Mouse (Mus musculus): ENCODE data around the gene D17H6S53E. TPM values are rescaled to one million over a fixed set of nuclear protein-coding genes. Genes with fewer than 3 reads are reported as not detected.
"Not testable (repeated sequence)": the region's sequence is repeated elsewhere in the genome, so short reads cannot be mapped to it uniquely, and the experiment has no call there.

D17H6S53E gene
- polyA plus RNA-seq, 1 experiment from 2014 or later, result 9.5 TPM

- Histone ChIP-seq H3K4me3 (replicated peaks) (no peak overlapping the region), H3K36me3 (peaks cover 51% of the 10 kb centered on the region), H3K27ac (replicated peaks) (no peak overlapping the region), H3K4me2 (no peak overlapping the region), H3K27me3 (replicated peaks) (no peaks in the 10 kb centered on the region), H3K9me3 (replicated peaks) (no peaks in the 10 kb centered on the region), H3K4me1 (peaks cover 4% of the 10 kb centered on the region; the same call in 1 of the 2 replicates), H3K9ac (replicated peaks) (no peak overlapping the region)
- 96% methylated on average over 7 of the region's 7 CpGs for WGBS
- ATAC-seq (ENCODE audit: low FRiP score), result no peak
These were observed 22.1 kb upstream of the D17H6S53E start for GRCm38 (mm10) chr17:35104079-35104478.

- Histone ChIP-seq H3K9me3 (replicated peaks) (no peaks in the 10 kb centered on the region), H3K4me2 (no peak overlapping the region), H3K9ac (replicated peaks) (no peak overlapping the region), H3K27ac (replicated peaks) (no peak overlapping the region), H3K36me3 (peaks cover 44% of the 10 kb centered on the region), H3K4me1 (peaks cover 4% of the 10 kb centered on the region; the same call in 1 of the 2 replicates), H3K27me3 (replicated peaks) (no peaks in the 10 kb centered on the region), H3K4me3 (replicated peaks) (no peak overlapping the region)
- no peak for ATAC-seq (ENCODE audit: low FRiP score)
- 80% methylated on average over 6 of the region's 6 CpGs for WGBS
These were observed 21.4 kb upstream of the D17H6S53E start for GRCm38 (mm10) chr17:35104754-35105153.

DNA sequence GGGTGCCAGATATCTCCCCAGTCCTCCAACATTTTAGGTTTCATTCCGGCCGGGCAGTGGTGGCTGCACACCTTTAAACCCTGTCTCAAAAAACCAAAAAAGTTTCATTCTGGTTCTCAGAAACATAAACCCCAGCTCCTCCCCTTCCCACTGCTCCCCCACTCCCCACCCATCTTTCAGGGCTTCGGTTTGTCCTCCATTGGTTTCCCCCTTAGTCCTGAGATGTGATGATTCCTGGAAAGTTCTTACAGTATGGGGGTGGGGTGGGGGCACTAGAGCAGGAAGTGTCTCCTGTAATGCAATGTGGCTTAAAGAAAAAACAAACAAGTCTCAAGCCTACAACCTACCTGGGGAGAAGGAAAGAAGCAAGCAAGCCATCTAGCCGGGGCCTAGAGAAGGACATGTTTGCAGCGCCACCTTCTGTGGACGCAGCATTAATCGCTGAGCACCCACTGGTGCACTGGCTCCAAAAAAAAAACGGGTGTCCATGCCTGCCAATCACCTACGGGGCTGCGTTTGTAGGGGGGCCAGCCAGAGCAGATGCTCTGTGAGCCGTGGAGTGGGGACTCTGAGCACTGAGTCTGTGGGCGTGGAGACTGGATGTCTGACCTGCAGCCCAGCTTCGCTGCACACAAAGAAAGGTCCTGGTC, 20.3 kb upstream of the D17H6S53E start:
- H3K27me3 ChIP-seq (replicated peaks), result no peaks in the 10 kb centered on the region
- no peak overlapping the region for H3K27ac ChIP-seq (replicated peaks)
- 25% methylated on average over 13 of the region's 13 CpGs for WGBS
- peaks cover 4% of the 10 kb centered on the region; the same call in 1 of the 2 replicates for H3K4me1 ChIP-seq
- H3K4me2 ChIP-seq, result peak overlapping the region; percentile 31
- no peak overlapping the region for H3K4me3 ChIP-seq (replicated peaks)
- no peaks in the 10 kb centered on the region for H3K9me3 ChIP-seq (replicated peaks)
- H3K9ac ChIP-seq (replicated peaks), result no peak overlapping the region
- ATAC-seq (ENCODE audit: low FRiP score), result no peak
- peaks cover 34% of the 10 kb centered on the region for H3K36me3 ChIP-seq

DNA sequence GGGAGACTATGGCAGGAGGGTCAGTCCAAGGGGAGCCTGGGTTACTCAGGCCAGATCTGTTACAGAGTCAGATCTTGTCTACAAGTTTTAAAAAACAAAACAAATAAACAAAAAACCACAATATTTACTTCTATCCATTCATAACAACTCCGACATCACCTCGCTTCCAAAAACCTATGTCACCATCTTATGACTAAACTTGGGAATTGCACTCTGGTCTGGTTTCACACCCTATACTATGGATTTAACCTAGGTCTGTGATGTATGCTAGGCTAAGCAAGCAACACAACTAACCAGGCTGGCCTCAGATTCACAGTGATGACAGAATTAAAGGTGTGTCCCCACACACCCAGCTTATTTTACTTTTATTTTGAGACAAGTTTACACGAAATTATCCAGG, 19.7 kb upstream of the D17H6S53E start:
- no peak overlapping the region for H3K4me2 ChIP-seq
- no peak for ATAC-seq (ENCODE audit: low FRiP score)
- H3K27me3 ChIP-seq (replicated peaks), result no peaks in the 10 kb centered on the region
- H3K4me3 ChIP-seq (replicated peaks), result no peak overlapping the region
- H3K9me3 ChIP-seq (replicated peaks), result no peaks in the 10 kb centered on the region
- H3K27ac ChIP-seq (replicated peaks), result no peak overlapping the region
- peaks cover 4% of the 10 kb centered on the region; the same call in 1 of the 2 replicates for H3K4me1 ChIP-seq
- WGBS, result 72% methylated on average over 3 of the region's 3 CpGs
- H3K9ac ChIP-seq (replicated peaks), result no peak overlapping the region
- H3K36me3 ChIP-seq, result peaks cover 28% of the 10 kb centered on the region

GRCm38 (mm10) chr17:35108097-35108496, 18.1 kb upstream of the D17H6S53E start, which contains the start of gene Ly6g5c:
Gene Ly6g5c (plus strand): TSS chr17:35108279.
- no peak for ATAC-seq (ENCODE audit: low FRiP score)
- peaks cover 4% of the 10 kb centered on the region; the same call in 1 of the 2 replicates for H3K4me1 ChIP-seq
- no peak within 1 kb of the TSS for H3K9ac ChIP-seq (replicated peaks)
- no peaks in the 10 kb centered on the region for H3K9me3 ChIP-seq (replicated peaks)
- H3K36me3 ChIP-seq, result peaks cover 13% of the 10 kb centered on the region; the same call in 1 of the 2 replicates
- H3K27ac ChIP-seq (replicated peaks), result no peak within 1 kb of the TSS
- WGBS, result 79% methylated on average over 6 of the region's 6 CpGs
- no peak within 1 kb of the TSS for H3K4me3 ChIP-seq (replicated peaks)
- H3K4me2 ChIP-seq, result no peak within 1 kb of the TSS
- H3K27me3 ChIP-seq (replicated peaks), result no peaks in the 10 kb centered on the region

GRCm38 (mm10) chr17:35111774-35112173, 14.4 kb upstream of the D17H6S53E start:
- H3K27me3 ChIP-seq (replicated peaks), result no peaks in the 10 kb centered on the region
- H3K27ac ChIP-seq (replicated peaks), result no peak overlapping the region
- no peak overlapping the region for H3K9ac ChIP-seq (replicated peaks)
- H3K9me3 ChIP-seq (replicated peaks), result no peaks in the 10 kb centered on the region
- WGBS, result 75% methylated on average over 9 of the region's 9 CpGs
- peaks cover 29% of the 10 kb centered on the region for H3K36me3 ChIP-seq
- no peak overlapping the region for H3K4me3 ChIP-seq (replicated peaks)
- no peak overlapping the region for H3K4me2 ChIP-seq
- no peak for ATAC-seq (ENCODE audit: low FRiP score)
- H3K4me1 ChIP-seq, result no peaks in the 10 kb centered on the region

DNA sequence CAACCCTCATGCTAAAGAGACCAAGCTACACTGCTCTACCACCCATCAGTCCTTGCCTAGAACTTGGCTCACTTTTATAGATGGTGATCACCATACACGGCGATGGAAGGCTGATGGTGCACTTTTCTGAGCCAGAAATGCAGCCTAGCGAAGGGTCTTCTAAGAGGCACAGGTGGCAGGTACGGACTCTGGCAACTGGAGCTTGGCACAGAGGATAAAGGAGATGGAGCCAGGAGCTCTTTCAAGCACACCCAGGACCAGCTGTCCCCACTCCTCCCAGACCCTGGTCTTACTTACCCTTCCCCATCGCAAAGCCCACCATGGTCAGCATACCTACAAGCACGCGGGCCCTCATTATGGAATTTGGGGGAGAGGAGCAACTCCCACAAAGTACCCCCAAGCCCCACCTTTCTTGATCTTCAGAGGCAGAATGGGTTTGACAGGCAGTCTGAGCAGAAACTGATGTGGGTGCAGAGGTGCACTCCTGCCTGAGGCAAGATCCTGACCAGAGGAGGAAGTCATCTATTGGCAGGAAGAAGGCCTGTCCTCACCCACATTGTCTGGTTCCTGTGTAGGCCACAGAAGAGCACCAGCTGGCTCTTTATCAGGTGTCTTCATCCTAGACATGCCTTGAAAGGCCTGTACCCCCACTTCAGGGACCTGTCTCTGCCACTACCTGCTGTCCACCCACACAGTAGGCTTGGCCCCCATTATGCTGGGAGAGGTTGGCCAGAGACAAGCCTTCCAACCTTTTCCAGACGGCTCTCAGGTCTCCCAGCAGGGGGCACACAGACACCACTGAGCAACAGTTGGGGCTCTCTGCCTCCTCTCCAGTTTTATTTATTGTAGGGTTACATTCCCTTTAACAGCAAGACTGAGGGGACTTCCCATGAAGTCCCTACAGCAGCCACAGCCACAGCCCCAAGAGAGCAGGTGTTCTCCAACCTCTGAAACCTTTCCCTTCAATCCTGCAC, 10.8 kb upstream of the D17H6S53E start, which contains the start of gene Ly6g5b:
Gene Ly6g5b (minus strand): TSS at position 383 of the 974 bp plus-strand sequence.
- H3K4me2 ChIP-seq, result no peak within 1 kb of the TSS
- H3K4me1 ChIP-seq, result peaks cover 9% of the 10 kb centered on the region
- no peak within 1 kb of the TSS for H3K27ac ChIP-seq (replicated peaks)
- no peaks in the 10 kb centered on the region for H3K27me3 ChIP-seq (replicated peaks)
- no peak within 1 kb of the TSS for H3K9ac ChIP-seq (replicated peaks)
- H3K36me3 ChIP-seq, result peaks cover 54% of the 10 kb centered on the region
- 85% methylated on average over 8 of the region's 8 CpGs for WGBS
- no peak for ATAC-seq (ENCODE audit: low FRiP score)
- no peak within 1 kb of the TSS for H3K4me3 ChIP-seq (replicated peaks)
- H3K9me3 ChIP-seq (replicated peaks), result no peaks in the 10 kb centered on the region

DNA sequence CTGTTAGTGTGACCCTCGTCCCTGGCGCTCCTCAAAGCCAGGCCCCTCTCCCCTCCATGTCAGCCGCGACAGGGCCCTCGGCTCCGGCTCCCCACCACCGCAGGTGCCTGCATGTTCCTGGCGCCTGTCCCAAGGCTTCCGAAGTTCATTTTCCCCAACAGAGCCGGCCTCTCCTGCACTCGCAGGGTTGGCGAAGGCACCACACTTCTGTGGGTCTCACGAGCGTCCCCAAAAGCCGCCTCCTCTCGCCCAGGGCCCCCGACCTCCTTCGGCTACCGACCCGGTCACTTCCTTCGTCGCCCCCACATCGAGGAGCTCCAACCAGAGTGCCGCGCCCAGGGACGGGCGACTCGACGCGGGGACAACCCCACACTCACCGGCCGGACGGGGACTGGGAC, 5.4 kb upstream of the D17H6S53E start:
- Histone ChIP-seq H3K36me3 (peaks cover 45% of the 10 kb centered on the region), H3K9me3 (replicated peaks) (no peaks in the 10 kb centered on the region), H3K9ac (replicated peaks) (peak overlapping the region; percentile 95), H3K4me1 (peaks cover 35% of the 10 kb centered on the region), H3K4me2 (peak overlapping the region; percentile 97), H3K27me3 (replicated peaks) (no peaks in the 10 kb centered on the region), H3K4me3 (replicated peaks) (peak overlapping the region; percentile 95), H3K27ac (replicated peaks) (peak overlapping the region; percentile 80)
- no peak; the same call in 1 of the 2 replicates for ATAC-seq (ENCODE audit: low FRiP score)
- under 1% methylated on average over 33 of the region's 33 CpGs for WGBS

GRCm38 (mm10) chr17:35121143-35121799, 4.9 kb upstream of the D17H6S53E start, which contains the start of gene Gpank1:
Gene Gpank1 (plus strand): TSS chr17:35121455.
- peaks cover 40% of the 10 kb centered on the region for H3K36me3 ChIP-seq
- ATAC-seq (ENCODE audit: low FRiP score), result peak; percentile 94
- H3K9ac ChIP-seq (replicated peaks), result peak within 1 kb of the TSS; percentile 95
- H3K27ac ChIP-seq (replicated peaks), result peak within 1 kb of the TSS; percentile 93
- under 1% methylated on average over 50 of the region's 50 CpGs for WGBS
- H3K27me3 ChIP-seq (replicated peaks), result no peaks in the 10 kb centered on the region
- peak within 1 kb of the TSS; percentile 97 for H3K4me2 ChIP-seq
- H3K9me3 ChIP-seq (replicated peaks), result no peaks in the 10 kb centered on the region
- H3K4me3 ChIP-seq (replicated peaks), result peak within 1 kb of the TSS; percentile 95
- peaks cover 40% of the 10 kb centered on the region for H3K4me1 ChIP-seq

DNA sequence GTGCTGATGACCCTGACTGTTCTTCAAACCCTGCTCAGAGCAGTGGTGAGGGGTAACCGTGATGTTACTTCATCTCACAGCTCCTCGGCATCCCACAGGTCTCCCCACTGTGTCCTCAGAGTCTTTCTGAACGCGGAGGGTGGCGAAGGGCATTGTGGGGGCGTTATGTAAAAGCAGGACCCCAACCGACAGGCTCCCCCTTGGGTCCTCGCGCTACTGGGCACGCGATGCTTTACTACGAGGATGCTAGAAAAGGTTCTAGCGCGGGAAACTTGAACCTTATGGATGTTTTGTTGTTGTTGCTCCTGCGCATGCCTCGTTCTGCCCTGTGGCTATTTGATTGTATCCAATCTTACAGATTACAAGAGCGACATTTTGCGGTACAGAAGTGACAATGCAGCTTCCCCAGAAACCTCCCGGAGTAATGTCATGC, 4.3 kb upstream of the D17H6S53E start, which contains the start of gene Csnk2b:
Gene Csnk2b (minus strand): TSS at position 183 of the 433 bp plus-strand sequence.
- Histone ChIP-seq H3K36me3 (peaks cover 36% of the 10 kb centered on the region), H3K4me3 (replicated peaks) (peak within 1 kb of the TSS; percentile 95), H3K4me2 (peak within 1 kb of the TSS; percentile 97), H3K27ac (replicated peaks) (peak within 1 kb of the TSS; percentile 93), H3K9ac (replicated peaks) (peak within 1 kb of the TSS; percentile 95), H3K27me3 (replicated peaks) (no peaks in the 10 kb centered on the region), H3K9me3 (replicated peaks) (no peaks in the 10 kb centered on the region), H3K4me1 (peaks cover 46% of the 10 kb centered on the region)
- peak; percentile 43 for ATAC-seq (ENCODE audit: low FRiP score)
- WGBS, result 1% methylated on average over 19 of the region's 19 CpGs

GRCm38 (mm10) chr17:35123287-35123686, 2.9 kb upstream of the D17H6S53E start:
- not testable (repeated sequence) for H3K9ac ChIP-seq (replicated peaks); H3K27ac ChIP-seq (replicated peaks); ATAC-seq (ENCODE audit: low FRiP score); H3K4me3 ChIP-seq (replicated peaks); H3K27me3 ChIP-seq (replicated peaks); H3K4me2 ChIP-seq; H3K9me3 ChIP-seq (replicated peaks)
- WGBS, result 92% methylated on average over 9 of the region's 9 CpGs
- H3K36me3 ChIP-seq, result peaks cover 26% of the 10 kb centered on the region
- H3K4me1 ChIP-seq, result peaks cover 57% of the 10 kb centered on the region

Measured in neural tube, embryonic 15.5 days (tissue).